In the genomic region with DNA sequence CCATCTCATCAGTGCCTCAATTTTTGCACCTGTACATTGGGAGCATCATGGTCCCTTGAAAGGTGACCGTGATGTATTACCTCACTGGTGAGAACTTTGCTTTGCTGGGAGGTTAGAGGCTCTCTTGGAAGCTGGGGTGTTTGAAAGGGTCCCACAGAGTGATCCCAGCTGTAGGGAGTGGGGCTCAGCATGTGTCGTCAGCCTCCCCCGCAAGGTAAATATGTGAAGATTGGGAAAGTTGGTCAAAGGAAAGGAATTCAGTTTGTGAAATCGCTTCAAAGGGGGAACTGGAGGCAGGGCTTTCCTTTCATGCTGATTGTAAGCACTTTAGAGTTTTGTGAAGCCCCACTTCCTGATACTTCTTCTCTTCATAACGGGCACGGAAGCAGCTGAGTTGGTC, we compare ENCODE assay signal across 23 mouse cellular contexts.
A peak's percentile ranks its signal among the peaks of the same experiment; 100 is the strongest.
DNase-seq lines count a peak whose midpoint lies in the region; ATAC-seq lines count a peak whose summit lies in the region.
"Had no signal": no experiment of that assay in that cellular context is flagged by ENCODE, and none has a peak within 500 bp of the region (broad histone marks: within the 10 kb centered on the region; RNA-seq: fewer than 3 reads in every experiment).

No protein-coding gene starts in this region.

- H3K27me3 ChIP-seq in lung, embryonic 16.5 days (ENCODE audit: control insufficient read depth, insufficient read depth, low read depth, low read length) = no peaks in the 10 kb centered on the region
- H3K27me3 ChIP-seq in liver, embryonic 16.5 days (ENCODE audit: control insufficient read depth, insufficient read depth, low read depth, low read length) = no peaks in the 10 kb centered on the region
- H3K27me3 ChIP-seq in midbrain, embryonic 15.5 days (replicated peaks) = no peaks in the 10 kb centered on the region
- H3K27me3 ChIP-seq: embryonic facial prominence, embryonic 15.5 days; heart, embryonic 13.5 days; midbrain, embryonic 12.5 days had no signal

- peak; percentile 20; the same call in 1 of the 2 replicates for ATAC-seq in lung, embryonic 16.5 days (ENCODE audit: low read depth)
- ATAC-seq in common myeloid progenitor, adult 5-6 weeks (replicated peaks; ENCODE audit: low read depth, poor library complexity, severe bottlenecking) = peak; percentile 19
- ATAC-seq in liver, embryonic 16.5 days (ENCODE audit: low read depth) = peak; percentile 79
- ATAC-seq in midbrain, embryonic 15.5 days (replicated peaks) = no peak
- ATAC-seq: forebrain, postnatal 0 days; hindbrain, postnatal 0 days; intestine, embryonic 16.5 days had no signal

- 43% methylated on average over 6 of the region's 6 CpGs for WGBS in lung, embryonic 16.5 days
- 26% methylated on average over 6 of the region's 6 CpGs for WGBS in liver, embryonic 16.5 days (ENCODE audit: insufficient replicate concordance)
- WGBS in midbrain, embryonic 15.5 days = 86% methylated on average over 6 of the region's 6 CpGs

- no peaks in the 10 kb centered on the region for H3K36me3 ChIP-seq in lung, embryonic 16.5 days (ENCODE audit: control insufficient read depth, insufficient read depth, low read length)
- no peaks in the 10 kb centered on the region for H3K36me3 ChIP-seq in liver, embryonic 16.5 days (ENCODE audit: control insufficient read depth, insufficient read depth)
- H3K36me3 ChIP-seq in midbrain, embryonic 15.5 days (replicated peaks) = no peaks in the 10 kb centered on the region
- H3K36me3 ChIP-seq: embryonic facial prominence, embryonic 15.5 days; heart, embryonic 13.5 days; limb, embryonic 10.5 days; midbrain, embryonic 12.5 days had no signal

- no peak overlapping the region for H3K4me2 ChIP-seq in lung, embryonic 16.5 days (ENCODE audit: low read depth, low read length)
- no peak overlapping the region for H3K4me2 ChIP-seq in liver, embryonic 16.5 days (ENCODE audit: low read depth, low read length)
- H3K4me2 ChIP-seq in midbrain, embryonic 15.5 days = no peak overlapping the region
- H3K4me2 ChIP-seq: embryonic facial prominence, embryonic 15.5 days; heart, embryonic 13.5 days; midbrain, embryonic 12.5 days had no signal

- H3K4me3 ChIP-seq in lung, embryonic 16.5 days (ENCODE audit: low read length) = no peak overlapping the region
- no peak overlapping the region for H3K4me3 ChIP-seq in liver, embryonic 16.5 days (ENCODE audit: low read depth, low read length)
- no peak overlapping the region for H3K4me3 ChIP-seq in midbrain, embryonic 15.5 days
- H3K4me3 ChIP-seq: embryonic facial prominence, embryonic 15.5 days; heart, adult 2 months; heart, embryonic 13.5 days; limb, embryonic 10.5 days; midbrain, embryonic 12.5 days had no signal

- peaks cover 6% of the 10 kb centered on the region; the same call in 1 of the 2 replicates for H3K4me1 ChIP-seq in lung, embryonic 16.5 days (replicated peaks; ENCODE audit: control insufficient read depth, insufficient read depth, low read length)
- peaks cover 9% of the 10 kb centered on the region; the same call in 1 of the 2 replicates for H3K4me1 ChIP-seq in liver, embryonic 16.5 days (ENCODE audit: control insufficient read depth, low read depth, low read length)
- no peaks in the 10 kb centered on the region for H3K4me1 ChIP-seq in midbrain, embryonic 15.5 days
- H3K4me1 ChIP-seq: midbrain, embryonic 12.5 days had no signal

- DNase-seq in lung, postnatal 14 days = no peak
- DNase-seq in NIH3T3 (ENCODE audit: low read depth) = peak; percentile 40
- no peak for DNase-seq in gastrocnemius, postnatal 4 days (ENCODE audit: low spot score in 2 of 2)
- DNase-seq: adrenal gland, adult 8-10 months; cerebellum, adult 8-10 months; cerebellum, postnatal 36 days; forebrain, postnatal 0 days; gastrocnemius, postnatal 14 days; heart, adult 2 months; heart, postnatal 14 days; kidney, adult 9 months; kidney, postnatal 14 days; lung, adult 18-20 months had no signal

- no peak overlapping the region for H3K27ac ChIP-seq in lung, embryonic 16.5 days (ENCODE audit: low read length)
- H3K27ac ChIP-seq in liver, embryonic 16.5 days (ENCODE audit: low read length) = peak overlapping the region; percentile 66
- H3K27ac ChIP-seq in midbrain, embryonic 15.5 days = no peak overlapping the region
- H3K27ac ChIP-seq: embryonic facial prominence, embryonic 15.5 days; heart, adult 2 months; heart, embryonic 13.5 days; hindbrain, postnatal 0 days; limb, embryonic 10.5 days; midbrain, embryonic 12.5 days had no signal

- no peak overlapping the region for H3K9ac ChIP-seq in lung, embryonic 16.5 days (ENCODE audit: low read length)
- no peak overlapping the region; the same call in 1 of the 2 replicates for H3K9ac ChIP-seq in liver, embryonic 16.5 days (ENCODE audit: low read depth, low read length)
- H3K9ac ChIP-seq in midbrain, embryonic 15.5 days = no peak overlapping the region
- H3K9ac ChIP-seq: embryonic facial prominence, embryonic 15.5 days; forebrain, postnatal 0 days; heart, embryonic 13.5 days; midbrain, embryonic 12.5 days had no signal

- H3K9me3 ChIP-seq in lung, embryonic 16.5 days (ENCODE audit: control insufficient read depth, low read length) = no peaks in the 10 kb centered on the region
- H3K9me3 ChIP-seq in liver, embryonic 16.5 days (replicated peaks; ENCODE audit: control insufficient read depth, low read length) = no peaks in the 10 kb centered on the region
- no peaks in the 10 kb centered on the region for H3K9me3 ChIP-seq in midbrain, embryonic 15.5 days
- H3K9me3 ChIP-seq: embryonic facial prominence, embryonic 15.5 days; heart, embryonic 13.5 days; limb, embryonic 10.5 days; midbrain, embryonic 12.5 days had no signal
